Mouse (Mus musculus) embryonic facial prominence, embryonic 13.5 days (tissue): ENCODE data around the gene Bin2. TPM values are rescaled to one million over a fixed set of nuclear protein-coding genes. Genes with fewer than 3 reads are reported as not detected.

ENCODE experiments used
- ATAC-seq: fragments of 200-750 bp; cut with Nextera tagmentation; 2 replicates; pipeline ENCODE4 v1.8.0; 2017; ENCODE audit warnings: low read depth; ENCODE audit not compliant: insufficient number of reproducible peaks, insufficient read depth, low FRiP score, low TSS enrichment
- H3K27ac ChIP-seq: fragments of 300-500 bp; sonication (generic); 2 replicates; pipeline ENCODE4 v1.5.1; 2015; ENCODE audit warnings: moderate library complexity, mild to moderate bottlenecking, inconsistent platforms
- H3K27me3 ChIP-seq: fragments of 300-500 bp; sonication (generic); 2 replicates; pipeline ENCODE4 v1.6.1; 2015; ENCODE audit warnings: mild to moderate bottlenecking, inconsistent platforms
- H3K36me3 ChIP-seq: fragments of 300-500 bp; sonication (generic); 2 replicates; pipeline ENCODE4 v1.6.1; 2015; ENCODE audit warnings: mild to moderate bottlenecking, inconsistent platforms
- H3K4me1 ChIP-seq: fragments of 300-500 bp; sonication (generic); 2 replicates; pipeline ENCODE4 v1.6.1; 2015; ENCODE audit warnings: inconsistent platforms
- H3K4me2 ChIP-seq: fragments of 300-500 bp; sonication (generic); 2 replicates; pipeline ENCODE4 v1.6.1; 2015; ENCODE audit warnings: moderate library complexity, mild to moderate bottlenecking, inconsistent platforms
- H3K4me3 ChIP-seq: fragments of 300-500 bp; sonication (generic); 2 replicates; pipeline ENCODE4 v1.5.1; 2015; ENCODE audit warnings: mild to moderate bottlenecking, inconsistent platforms
- H3K9ac ChIP-seq: fragments of 300-500 bp; sonication (generic); 2 replicates; pipeline ENCODE4 v1.6.1; 2015; ENCODE audit warnings: mild to moderate bottlenecking, inconsistent platforms
- H3K9me3 ChIP-seq: fragments of 300-500 bp; sonication (generic); 2 replicates; pipeline ENCODE4 v1.6.1; 2016; ENCODE audit warnings: inconsistent platforms
- WGBS: fragments of 180-500 bp; shearing (Covaris S2); methylation state at CpG from one replicate; pipeline ENCODE4 v1.1.7; 2015; ENCODE audit warnings: mixed read lengths; 5-methylcytosine and 5-hydroxymethylcytosine counted together
- polyA plus RNA-seq: library from polyadenylated mRNA; unstranded; fragments of >200 nt; fragmentation: Nextera tagmentation; extraction: Ambion mirVana; gene quantifications from 2 replicates; pipeline ENCODE4 v1.2.1, GENCODE M21; 2015

The Bin2 gene
- polyA plus RNA-seq, 1 experiment from 2014 or later: 2.1 TPM

DNA sequence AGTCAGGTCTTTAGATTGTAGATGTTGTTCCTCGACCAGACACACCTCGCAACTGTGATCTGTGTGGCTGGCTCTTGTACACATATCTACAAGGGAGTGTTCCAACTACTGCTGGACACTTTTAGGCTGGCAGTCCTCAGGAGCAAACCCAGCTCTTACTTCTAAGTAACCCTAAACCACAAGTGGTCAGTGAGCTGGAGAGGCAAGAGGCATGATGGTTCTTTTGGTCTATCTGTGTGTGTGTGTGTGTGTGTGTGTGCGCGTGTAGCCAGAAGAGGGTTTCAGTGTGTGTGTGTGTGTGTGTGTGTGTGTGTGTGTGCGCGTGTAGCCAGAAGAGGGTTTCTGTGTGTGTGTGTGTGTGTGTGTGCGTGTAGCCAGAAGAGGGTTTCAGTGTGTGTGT lies 26.9 kb downstream of the Bin2 start:
- no peak for ATAC-seq
- peaks cover 20% of the 10 kb centered on the region for H3K27me3 ChIP-seq
- no peak overlapping the region for H3K9ac ChIP-seq
- 91% methylated on average over 7 of the region's 7 CpGs for WGBS
- H3K36me3 ChIP-seq: no peaks in the 10 kb centered on the region
- no peak overlapping the region for H3K27ac ChIP-seq
- no peak overlapping the region for H3K4me3 ChIP-seq
- no peak overlapping the region for H3K4me2 ChIP-seq
- no peaks in the 10 kb centered on the region for H3K4me1 ChIP-seq
- no peaks in the 10 kb centered on the region for H3K9me3 ChIP-seq

DNA sequence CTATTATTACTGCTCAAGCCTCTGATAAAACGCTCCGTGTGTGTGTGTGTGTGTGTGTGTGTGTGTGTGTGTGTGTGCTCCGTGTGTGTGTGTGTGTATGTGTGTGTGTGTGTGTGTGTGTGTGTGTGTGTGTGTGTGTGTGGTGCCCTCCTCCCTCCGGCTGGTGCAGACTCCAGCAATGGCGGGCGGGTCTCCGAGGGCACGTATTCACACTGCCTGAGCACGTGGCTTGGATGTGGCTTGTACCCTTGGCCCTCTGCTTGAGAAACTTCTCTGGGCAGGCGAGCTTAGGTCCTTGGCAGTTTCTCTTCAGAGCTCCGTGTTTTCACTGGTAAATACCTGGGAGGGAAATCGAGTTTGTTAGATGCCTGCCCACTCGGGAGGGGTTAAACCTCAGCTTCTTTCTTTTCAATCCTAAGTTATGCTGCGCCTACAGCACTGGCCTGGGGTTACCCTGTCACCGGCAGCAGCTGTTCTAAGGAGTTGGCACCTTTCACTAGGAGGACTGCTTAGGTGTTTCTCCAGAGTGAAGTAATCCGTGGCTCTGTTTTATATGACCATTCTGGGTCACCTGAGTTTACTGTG lies 28.0 kb downstream of the Bin2 start:
- H3K27ac ChIP-seq: no peak overlapping the region

GRCm38 (mm10) chr15:100639972-100640750 lies 29.2 kb downstream of the Bin2 start:
- H3K9me3 ChIP-seq: no peaks in the 10 kb centered on the region
- H3K4me3 ChIP-seq: no peak overlapping the region
- WGBS: 66% methylated on average over 16 of the region's 16 CpGs
- H3K27ac ChIP-seq: no peak overlapping the region
- peaks cover 43% of the 10 kb centered on the region for H3K27me3 ChIP-seq
- H3K4me1 ChIP-seq: peaks cover 17% of the 10 kb centered on the region
- no peaks in the 10 kb centered on the region for H3K36me3 ChIP-seq
- H3K4me2 ChIP-seq: no peak overlapping the region
- H3K9ac ChIP-seq: no peak overlapping the region
- no peak for ATAC-seq

More for the DNA sequence above, 28.0 kb downstream of the Bin2 start:
- no peak overlapping the region for H3K4me3 ChIP-seq
- H3K4me1 ChIP-seq: peaks cover 11% of the 10 kb centered on the region
- no peak overlapping the region for H3K9ac ChIP-seq
- 71% methylated on average over 14 of the region's 16 CpGs for WGBS
- ATAC-seq: no peak
- H3K9me3 ChIP-seq: no peaks in the 10 kb centered on the region
- H3K4me2 ChIP-seq: no peak overlapping the region
- H3K27me3 ChIP-seq: peaks cover 32% of the 10 kb centered on the region
- no peaks in the 10 kb centered on the region for H3K36me3 ChIP-seq

DNA sequence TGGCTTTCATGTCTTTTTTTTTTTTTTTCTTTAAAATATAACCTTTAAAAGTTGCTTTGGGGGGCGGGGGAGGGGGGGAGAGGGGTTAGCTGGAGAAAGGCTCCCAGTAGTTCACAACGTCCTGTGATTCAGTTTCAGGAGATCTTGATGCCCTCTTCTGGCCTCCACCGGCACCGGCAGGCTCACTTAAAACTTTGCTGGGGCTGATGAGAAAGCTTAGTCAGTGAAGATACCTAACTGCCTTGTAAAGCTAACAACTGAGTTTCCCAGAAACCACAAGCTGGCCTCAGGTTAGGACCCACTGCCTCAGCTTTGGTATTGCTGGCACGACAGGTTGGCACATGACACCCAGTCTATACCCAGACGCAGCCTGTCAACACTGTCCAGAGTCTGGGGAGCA lies 31.7 kb downstream of the Bin2 start:
- no peaks in the 10 kb centered on the region for H3K36me3 ChIP-seq
- H3K9me3 ChIP-seq: no peaks in the 10 kb centered on the region
- 16% methylated on average over 6 of the region's 6 CpGs for WGBS
- H3K4me1 ChIP-seq: peaks cover 17% of the 10 kb centered on the region
- no peak for ATAC-seq
- no peak overlapping the region for H3K4me2 ChIP-seq
- H3K4me3 ChIP-seq: no peak overlapping the region; the same call in 1 of the 2 replicates
- H3K9ac ChIP-seq: no peak overlapping the region
- H3K27me3 ChIP-seq: peaks cover 62% of the 10 kb centered on the region
- H3K27ac ChIP-seq: no peak overlapping the region

DNA sequence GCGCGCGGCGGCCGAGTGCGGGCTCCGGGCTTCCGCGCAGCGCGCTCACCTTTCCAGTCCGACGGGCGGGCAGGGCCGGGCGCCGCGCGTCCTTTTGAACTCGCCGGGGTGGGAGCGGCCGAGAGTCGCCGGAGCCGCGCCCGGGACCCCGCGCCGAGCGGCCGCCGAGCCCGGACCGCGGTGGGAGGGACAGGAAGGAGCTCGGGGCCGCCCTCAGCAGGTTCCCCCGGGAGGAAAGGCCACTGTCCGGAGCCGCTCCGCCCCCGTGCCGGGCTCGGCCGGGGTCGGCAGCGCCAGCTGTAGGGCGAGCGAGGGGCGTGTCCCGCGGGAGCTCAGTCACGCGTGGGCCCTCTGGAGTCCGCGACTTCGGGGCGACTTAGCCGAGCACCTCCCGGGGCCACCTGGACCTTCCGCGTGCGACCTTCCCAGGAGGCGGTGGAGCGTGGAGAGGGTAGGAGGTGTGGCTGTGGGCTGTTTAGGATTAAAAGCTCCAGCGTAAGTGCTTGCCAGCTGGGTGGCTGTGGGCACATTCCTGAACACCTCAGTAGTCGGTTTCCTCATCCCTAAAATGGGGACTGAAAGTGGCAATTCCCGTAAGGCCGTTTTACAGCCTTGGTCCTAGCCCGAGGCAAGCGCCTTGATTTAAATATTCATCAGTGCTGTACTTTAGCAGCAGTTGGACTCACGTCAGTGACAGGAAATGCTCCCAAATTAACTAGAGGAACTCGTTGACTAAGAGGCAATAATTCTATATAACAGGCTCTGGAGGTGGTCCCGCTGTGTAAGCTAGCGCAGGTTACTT lies 32.5 kb downstream of the Bin2 start, which contains the start of gene Smagp:
Gene Smagp, minus strand, starts transcription at position 241 of the 802 bp plus-strand sequence.
- Histone ChIP-seq H3K27me3 (peaks cover 69% of the 10 kb centered on the region), H3K9ac (peak within 1 kb of the TSS; percentile 64), H3K4me2 (peak within 1 kb of the TSS; percentile 98), H3K4me1 (peaks cover 17% of the 10 kb centered on the region), H3K36me3 (no peaks in the 10 kb centered on the region), H3K27ac (no peak within 1 kb of the TSS), H3K9me3 (no peaks in the 10 kb centered on the region), H3K4me3 (peak within 1 kb of the TSS; percentile 56)
- WGBS: under 1% methylated on average over 77 of the region's 77 CpGs
- no peak for ATAC-seq

GRCm38 (mm10) chr15:100635851-100636645 lies 33.3 kb downstream of the Bin2 start:
- Histone ChIP-seq H3K36me3 (no peaks in the 10 kb centered on the region), H3K4me2 (peak overlapping the region; percentile 98), H3K4me1 (peaks cover 17% of the 10 kb centered on the region), H3K27ac (no peak overlapping the region), H3K9me3 (no peaks in the 10 kb centered on the region), H3K4me3 (peak overlapping the region; percentile 56), H3K27me3 (peaks cover 69% of the 10 kb centered on the region), H3K9ac (peak overlapping the region; percentile 64)
- 3% methylated on average over 38 of the region's 38 CpGs for WGBS
- ATAC-seq: no peak

- no peak for ATAC-seq
- 9% methylated on average over 9 of the region's 9 CpGs for WGBS
- Histone ChIP-seq H3K4me2 (no peak overlapping the region; the same call in 1 of the 2 replicates), H3K27ac (no peak overlapping the region), H3K9ac (no peak overlapping the region), H3K9me3 (no peaks in the 10 kb centered on the region), H3K36me3 (no peaks in the 10 kb centered on the region), H3K27me3 (peaks cover 69% of the 10 kb centered on the region), H3K4me1 (peaks cover 17% of the 10 kb centered on the region), H3K4me3 (no peak overlapping the region)
These were observed 34.1 kb downstream of the Bin2 start for GRCm38 (mm10) chr15:100635239-100635638.

- no peak for ATAC-seq
- no peaks in the 10 kb centered on the region for H3K9me3 ChIP-seq
- H3K9ac ChIP-seq: no peak overlapping the region
- peaks cover 57% of the 10 kb centered on the region for H3K27me3 ChIP-seq
- peaks cover 17% of the 10 kb centered on the region for H3K4me1 ChIP-seq
- WGBS: 81% methylated on average over 10 of the region's 10 CpGs
- no peak overlapping the region for H3K4me3 ChIP-seq
- no peak overlapping the region for H3K27ac ChIP-seq
- no peaks in the 10 kb centered on the region for H3K36me3 ChIP-seq
- H3K4me2 ChIP-seq: no peak overlapping the region
These were observed 36.0 kb downstream of the Bin2 start for GRCm38 (mm10) chr15:100633341-100633740.

DNA sequence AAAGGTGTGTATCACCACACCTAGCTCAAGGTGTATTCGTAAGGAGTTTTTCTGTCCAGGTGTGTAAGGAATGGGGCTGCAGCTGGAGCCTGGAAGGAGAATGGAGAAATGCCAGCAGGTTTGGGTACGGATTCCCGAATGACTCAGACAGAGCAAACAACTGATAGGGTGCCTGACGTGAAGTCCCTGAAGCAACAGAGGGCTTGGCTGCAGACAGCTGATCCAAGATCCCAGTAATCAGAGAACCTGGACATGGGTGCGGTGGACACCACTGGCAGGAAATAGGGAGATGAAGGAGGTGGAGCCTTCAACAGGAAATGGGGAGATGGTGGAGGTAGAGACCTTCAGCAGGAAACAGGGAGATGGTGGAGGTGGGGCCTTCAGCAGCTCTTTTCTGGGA lies 37.0 kb downstream of the Bin2 start:
- 81% methylated on average over 5 of the region's 5 CpGs for WGBS
- no peak overlapping the region for H3K9ac ChIP-seq
- peaks cover 47% of the 10 kb centered on the region for H3K27me3 ChIP-seq
- H3K4me2 ChIP-seq: no peak overlapping the region
- H3K4me3 ChIP-seq: no peak overlapping the region
- no peaks in the 10 kb centered on the region for H3K9me3 ChIP-seq
- H3K36me3 ChIP-seq: no peaks in the 10 kb centered on the region
- ATAC-seq: no peak
- no peak overlapping the region for H3K27ac ChIP-seq
- peaks cover 24% of the 10 kb centered on the region for H3K4me1 ChIP-seq

- peaks cover 40% of the 10 kb centered on the region for H3K27me3 ChIP-seq
- no peak overlapping the region for H3K9ac ChIP-seq
- peaks cover 17% of the 10 kb centered on the region for H3K4me1 ChIP-seq
- no peak for ATAC-seq
- 85% methylated on average over 12 of the region's 12 CpGs for WGBS
- no peaks in the 10 kb centered on the region for H3K36me3 ChIP-seq
- H3K4me2 ChIP-seq: no peak overlapping the region
- H3K9me3 ChIP-seq: no peaks in the 10 kb centered on the region
- H3K4me3 ChIP-seq: no peak overlapping the region
- H3K27ac ChIP-seq: no peak overlapping the region
These were observed 37.7 kb downstream of the Bin2 start for GRCm38 (mm10) chr15:100631454-100632170.
